Mouse (Mus musculus) frontal cortex, adult (tissue): ENCODE data around the gene Zfp36l2.
"Not testable (repeated sequence)": the region's sequence is repeated elsewhere in the genome, so short reads cannot be mapped to it uniquely, and the experiment has no call there.

ENCODE experiments used
- ATAC-seq: cut with Nextera tagmentation; 2 replicates; pipeline ENCODE4 v1.9.2; 2017; ENCODE audit warnings: mild to moderate bottlenecking, moderate library complexity, mixed read lengths; ENCODE audit not compliant: low TSS enrichment

The Zfp36l2 gene

DNA sequence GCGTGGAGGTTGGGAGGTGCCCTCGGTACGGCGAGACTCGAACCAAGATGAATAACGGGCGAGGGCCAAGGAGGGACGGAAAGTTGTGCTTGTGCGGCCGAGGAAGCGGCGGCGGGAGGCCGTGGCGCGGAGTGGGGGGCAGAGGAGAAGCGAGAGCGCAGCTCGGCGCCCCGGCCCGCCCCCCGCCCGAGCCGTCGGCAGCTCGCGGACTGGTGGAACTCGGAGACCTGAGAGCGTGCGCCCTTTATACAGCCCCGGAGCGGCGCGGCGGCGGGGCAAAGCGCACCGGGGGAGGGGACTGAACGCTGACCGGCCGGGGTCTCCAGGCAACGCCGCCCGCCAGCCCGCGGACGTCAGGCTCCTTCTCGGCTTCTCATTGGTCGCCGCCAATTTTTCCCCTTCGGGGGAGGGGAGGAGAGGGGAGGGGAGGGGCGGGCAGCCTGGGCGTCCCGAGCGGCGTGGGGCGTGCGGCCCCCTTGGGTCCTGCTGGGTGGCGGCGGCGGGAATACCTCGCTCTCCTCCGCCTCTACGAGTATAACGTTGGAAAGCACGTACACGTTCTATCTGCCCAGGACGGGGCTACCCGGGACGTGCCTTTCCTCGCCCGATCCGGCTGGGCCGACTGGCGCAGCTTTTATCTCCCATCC is at the start of gene Zfp36l2:
Gene Zfp36l2, minus strand, starts transcription at position 221 of the 647 bp plus-strand sequence.
- ATAC-seq: peak; percentile 31

DNA sequence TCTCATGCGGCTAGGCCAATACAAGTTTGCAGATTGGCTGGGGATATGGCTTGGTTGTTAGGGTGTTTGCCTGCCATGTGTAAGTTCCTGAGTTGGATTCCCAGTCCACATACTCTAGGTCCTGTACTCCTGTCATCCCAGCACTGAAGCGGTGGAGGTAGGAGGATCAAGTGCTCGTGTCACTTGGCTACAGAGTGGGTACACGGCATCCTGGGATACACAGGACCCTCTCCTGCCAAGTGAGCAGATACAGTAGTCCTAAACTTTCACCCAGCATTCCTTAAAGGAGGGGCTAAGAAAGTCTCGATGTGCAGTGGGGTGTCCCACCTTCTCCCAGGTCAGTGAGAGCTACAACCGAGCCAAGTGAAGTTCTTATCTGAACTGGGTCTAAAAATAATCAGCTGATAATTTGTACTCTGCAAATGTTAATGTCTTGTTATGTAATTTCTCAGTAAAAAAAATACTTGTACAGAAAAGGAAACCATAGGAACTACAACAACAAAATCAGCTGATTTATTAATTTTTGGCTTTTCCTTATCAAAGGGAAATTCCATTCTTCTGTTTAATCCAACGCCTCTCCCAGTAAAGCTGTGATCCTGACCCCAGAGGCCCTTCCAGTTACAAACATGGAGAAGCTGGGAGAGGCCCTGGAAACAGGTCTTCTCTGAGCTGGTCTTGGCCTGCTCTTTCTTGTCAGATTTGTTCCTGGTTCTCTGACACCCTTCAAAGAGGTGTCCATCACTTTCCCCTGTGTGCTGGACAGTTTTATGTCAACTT is 49.2 kb upstream of the Zfp36l2 start:
- ATAC-seq: no peak

DNA sequence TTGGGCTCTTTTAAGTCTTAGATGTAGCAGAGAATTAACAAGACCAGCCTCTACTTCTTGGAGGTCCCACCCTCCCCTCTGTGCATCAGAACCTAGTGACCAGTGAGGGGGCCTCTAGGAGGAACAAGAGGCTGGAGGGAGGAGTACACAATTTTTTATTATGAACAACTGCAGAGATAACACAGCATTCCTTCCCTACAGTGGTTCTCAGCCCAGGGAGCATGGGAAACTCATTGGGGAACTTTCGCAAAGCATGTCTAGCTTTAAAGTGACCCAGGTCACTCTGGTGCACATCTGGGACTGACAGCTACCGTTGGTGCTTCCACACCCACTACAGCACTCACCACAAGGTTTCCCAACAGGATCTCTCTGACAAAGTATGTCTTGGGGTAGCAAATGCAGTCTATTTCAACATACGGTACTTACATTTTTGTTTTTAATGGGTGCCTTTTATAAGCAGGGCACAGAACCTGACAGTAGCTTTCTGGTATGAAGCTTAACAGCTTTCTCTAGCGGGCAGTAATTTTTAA is 47.7 kb upstream of the Zfp36l2 start:
- no peak for ATAC-seq

DNA sequence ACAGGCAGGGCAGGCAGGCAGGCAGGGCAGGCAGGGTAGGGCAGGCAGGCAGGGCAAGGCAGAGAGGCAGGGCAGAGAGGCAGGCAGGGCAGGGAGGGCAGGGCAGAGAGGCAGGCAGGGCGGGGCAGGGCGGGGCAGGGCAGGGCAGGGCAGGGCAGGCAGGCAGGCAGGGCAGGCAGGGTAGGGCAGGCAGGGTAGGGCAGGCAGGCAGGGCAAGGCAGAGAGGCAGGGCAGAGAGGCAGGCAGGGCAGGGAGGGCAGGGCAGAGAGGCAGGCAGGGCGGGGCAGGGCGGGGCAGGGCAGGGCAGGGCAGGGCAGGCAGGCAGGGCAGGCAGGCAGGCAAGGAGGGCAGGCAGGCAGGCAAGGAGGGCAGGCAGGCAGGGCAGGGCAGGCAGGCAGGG is 47.0 kb upstream of the Zfp36l2 start:
- not testable (repeated sequence) for ATAC-seq

DNA sequence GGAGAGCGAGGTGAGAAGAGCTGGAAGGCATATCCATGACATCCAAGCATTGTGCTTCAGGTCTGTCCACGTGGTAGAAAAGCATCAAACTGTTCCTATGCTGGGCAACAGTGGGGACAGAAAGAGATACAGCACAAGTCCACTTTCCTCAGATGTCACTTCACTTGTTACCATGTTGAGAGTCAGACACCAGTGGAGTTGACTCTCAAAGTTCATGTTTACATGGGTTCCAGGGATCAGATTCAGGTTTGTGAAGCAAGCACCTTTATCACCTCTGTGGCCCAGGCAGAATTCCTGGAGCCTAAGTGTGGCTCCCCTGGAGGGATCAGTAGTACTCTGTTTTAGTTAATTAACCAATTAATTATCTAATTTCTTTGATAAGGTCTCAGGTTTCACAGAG is 46.0 kb upstream of the Zfp36l2 start:
- ATAC-seq: no peak

DNA sequence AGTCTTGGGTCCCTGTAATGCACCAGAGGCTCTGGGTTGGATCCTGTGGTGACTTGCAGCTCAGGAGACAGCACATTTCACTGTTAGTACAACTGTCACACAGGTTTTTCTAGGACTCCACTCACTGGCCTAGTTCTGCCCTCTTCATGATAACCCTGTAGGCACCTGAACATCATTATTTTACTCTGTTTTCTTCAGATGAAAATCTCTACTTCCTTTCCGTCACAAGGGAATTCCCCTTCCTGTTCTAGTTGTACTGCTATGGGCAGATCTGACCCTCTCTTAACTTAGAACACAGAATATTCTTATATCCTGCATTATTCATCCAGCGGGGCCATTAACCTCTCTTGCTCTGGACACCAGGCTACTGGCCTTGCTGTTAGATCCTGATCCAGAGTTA is 43.6 kb upstream of the Zfp36l2 start:
- no peak for ATAC-seq

DNA sequence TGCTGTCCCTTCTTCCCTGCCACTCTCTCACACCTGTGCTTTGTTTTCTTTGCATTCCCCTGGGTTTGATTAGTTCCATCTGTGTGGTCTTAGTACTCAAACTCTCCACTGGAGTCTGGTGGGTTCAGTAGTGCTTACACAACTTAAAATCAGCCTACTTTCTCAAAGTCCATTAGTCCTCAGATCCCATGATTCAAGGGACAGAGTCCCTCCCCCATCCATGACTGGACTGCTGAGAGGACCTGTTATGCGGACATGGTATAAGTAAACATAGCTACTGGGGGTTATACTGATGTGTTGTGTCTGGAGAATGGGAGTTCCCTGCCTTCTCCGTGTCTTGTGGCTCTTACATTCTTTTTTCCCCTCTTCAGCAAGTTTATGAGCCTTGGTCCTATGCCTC is 40.5 kb upstream of the Zfp36l2 start:
- no peak for ATAC-seq

DNA sequence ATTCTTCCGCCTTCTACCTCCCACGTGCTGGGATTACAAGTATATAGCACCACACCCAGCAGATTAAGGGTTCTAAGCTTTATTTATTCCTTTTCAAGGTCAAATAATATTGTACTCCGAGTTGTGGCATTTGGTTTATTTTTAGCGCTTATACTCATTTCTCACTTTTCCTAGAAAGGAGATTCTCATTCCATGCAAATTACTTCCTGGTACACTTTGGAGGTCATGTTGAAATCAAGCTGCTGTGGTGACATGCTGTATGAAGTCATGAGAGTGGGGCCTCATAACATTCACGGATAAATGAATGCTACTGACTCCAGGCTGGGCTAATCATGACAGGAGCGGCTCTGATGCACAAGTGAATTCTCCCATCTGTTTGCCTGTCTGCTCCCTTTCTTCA is 38.9 kb upstream of the Zfp36l2 start:
- no peak for ATAC-seq

DNA sequence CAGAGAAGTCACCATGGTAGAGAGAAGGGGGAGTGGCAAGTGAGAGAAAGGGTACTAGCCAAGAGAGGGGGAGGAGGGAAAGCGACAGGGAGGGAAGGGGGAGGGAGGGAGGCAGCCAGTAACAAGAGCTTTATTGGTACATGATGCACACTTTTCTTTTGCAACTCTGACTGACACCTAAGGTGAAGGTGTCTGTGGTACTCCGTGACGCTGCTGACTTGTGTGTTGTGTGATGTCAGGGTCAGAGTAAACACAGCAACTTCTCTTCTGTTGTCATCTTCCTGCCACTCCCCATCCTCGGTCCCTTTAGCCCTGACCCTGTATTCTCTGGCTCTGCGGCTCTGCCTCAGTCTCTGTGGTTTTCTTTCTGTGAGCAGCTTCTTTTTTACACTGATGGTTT is 38.5 kb upstream of the Zfp36l2 start:
- no peak for ATAC-seq

DNA sequence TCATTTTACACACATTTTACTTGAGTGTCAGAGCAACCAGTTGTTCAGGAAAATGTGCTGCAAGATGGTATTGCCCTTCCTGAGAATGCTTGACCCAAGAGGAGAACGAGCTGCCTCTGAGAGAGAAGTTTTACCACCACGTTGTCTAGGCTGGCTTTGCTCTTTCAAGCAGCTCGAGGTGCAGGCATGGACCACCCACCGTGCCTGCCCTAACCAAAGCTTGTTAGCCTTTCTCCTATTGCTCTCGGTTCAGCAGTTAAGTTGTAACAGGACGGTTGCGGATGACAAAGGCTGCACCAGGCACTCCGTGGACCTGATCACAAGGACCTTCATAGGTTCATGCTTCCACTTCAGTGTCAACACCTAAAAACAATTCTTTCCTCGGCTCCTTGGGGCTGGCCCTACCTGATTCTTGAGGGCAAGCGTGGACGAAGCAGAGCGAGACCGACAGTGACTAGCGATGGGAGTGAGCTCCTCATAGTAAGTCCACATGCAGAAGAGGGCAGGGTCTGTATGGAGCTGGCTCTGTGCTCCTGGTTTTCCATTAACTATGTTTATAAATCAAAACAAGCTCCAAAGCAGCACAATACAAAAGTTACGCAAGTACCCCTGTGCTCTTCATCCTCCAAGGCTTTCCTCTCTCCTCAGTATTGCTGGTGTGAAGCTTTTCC is 36.6 kb upstream of the Zfp36l2 start:
- no peak for ATAC-seq

DNA sequence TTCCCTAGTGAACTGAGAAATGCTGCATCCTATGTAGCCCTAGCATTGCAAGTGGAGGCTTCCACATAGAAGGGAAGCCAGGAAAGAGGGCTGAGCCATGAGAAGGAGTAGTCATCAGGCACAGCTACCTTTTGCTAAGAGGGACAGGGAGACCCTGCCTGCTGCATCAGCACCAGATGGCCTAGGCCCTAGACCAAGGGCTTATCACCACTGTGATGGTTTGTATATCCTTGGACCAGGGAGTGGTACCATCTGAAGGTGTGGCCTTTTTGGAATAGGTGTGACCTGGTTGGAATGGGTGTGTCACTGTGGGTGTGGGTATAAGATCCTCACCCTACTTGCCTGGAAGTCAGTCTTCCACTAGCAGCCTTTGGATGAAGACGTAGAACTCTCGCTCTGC is 31.1 kb upstream of the Zfp36l2 start:
- not testable (repeated sequence) for ATAC-seq

DNA sequence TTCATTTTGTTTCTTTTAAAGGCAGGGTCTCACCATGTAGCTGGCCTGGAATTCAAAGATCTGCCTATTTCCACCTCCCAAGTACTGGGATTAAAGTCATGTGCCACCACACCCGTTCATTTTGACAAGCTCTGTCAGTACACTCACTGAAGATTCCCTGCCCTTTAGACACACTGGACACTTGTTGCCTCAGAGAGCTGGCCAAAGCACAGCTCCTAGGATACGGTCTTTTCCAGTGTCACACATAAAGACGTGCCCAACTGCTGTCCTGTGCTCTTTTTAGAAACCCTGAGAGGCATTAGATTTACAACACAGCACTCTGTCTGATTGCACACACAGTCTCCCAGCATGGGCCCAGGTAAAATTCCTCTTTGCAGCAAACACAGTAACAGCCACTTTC is 29.9 kb upstream of the Zfp36l2 start:
- no peak for ATAC-seq

DNA sequence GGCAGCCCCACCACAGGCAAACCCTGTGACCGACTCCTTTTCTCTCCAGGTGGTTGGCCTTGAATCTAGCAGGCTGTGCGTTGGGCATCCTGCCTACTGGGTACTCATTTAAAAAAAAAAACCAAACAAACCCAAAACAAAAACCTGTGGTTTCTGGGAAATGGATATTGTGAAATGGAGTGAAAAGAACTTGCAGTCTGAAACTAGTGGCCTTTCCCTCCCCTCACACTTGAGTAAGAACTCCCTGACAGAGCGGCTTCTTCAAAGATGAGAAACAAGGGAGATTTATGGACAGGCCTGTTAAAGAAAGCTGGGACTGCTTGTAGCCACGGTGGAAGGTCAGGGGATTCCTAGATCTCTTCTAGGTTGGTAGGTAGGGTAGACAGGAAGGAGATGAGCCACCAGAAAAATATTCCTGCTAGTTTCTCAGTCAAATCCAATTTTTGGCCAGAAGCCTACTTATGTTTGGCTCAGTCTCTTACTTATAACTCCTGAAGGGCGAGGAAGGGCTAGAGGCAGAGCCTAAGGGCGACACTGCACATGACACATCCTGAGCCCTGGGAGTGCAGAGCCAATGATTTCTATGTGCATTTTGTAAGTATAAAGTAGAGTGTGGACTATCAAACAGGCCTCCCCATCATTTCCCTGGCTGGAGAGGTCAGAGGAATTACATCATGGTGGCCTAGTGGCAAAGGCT is 27.7 kb upstream of the Zfp36l2 start:
- no peak for ATAC-seq

DNA sequence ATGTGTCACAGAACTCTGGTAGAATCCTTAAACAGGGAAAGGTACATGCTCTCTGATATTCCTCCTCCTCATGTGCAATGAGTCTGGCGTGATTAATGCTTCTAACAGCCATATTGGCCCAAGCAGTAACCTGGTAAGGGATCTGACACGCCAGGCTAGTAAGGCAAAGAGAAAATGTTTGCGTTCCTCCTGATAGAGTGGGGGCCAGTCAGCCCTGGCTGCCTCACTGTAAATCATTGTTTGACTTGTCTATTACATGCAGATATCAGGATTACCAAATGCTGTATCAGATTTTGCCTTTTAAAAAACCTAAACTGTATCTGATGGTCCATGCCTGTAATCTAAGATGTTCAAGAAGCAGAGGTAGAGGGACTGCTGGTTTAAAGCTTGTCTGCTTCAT is 25.7 kb upstream of the Zfp36l2 start:
- no peak for ATAC-seq

DNA sequence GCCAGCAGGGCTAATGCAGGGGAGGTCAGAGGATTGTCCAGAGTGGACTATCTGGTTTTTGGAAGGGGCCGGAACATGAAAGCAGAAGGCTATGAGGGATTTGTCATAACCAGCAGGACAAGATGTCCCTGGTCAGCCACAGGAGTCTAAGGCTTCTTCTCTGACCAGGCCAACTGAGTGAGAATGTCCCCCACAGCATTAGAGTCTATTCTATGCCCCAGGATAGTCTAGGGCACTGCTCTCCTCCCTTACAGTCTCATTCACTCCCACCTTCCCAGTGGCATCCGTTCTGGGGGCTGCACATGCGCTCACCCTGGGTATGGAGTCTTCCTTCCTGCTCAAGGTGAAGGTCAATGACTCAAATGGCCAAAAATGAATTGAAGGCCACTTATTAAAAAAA is 19.9 kb upstream of the Zfp36l2 start:
- no peak for ATAC-seq

DNA sequence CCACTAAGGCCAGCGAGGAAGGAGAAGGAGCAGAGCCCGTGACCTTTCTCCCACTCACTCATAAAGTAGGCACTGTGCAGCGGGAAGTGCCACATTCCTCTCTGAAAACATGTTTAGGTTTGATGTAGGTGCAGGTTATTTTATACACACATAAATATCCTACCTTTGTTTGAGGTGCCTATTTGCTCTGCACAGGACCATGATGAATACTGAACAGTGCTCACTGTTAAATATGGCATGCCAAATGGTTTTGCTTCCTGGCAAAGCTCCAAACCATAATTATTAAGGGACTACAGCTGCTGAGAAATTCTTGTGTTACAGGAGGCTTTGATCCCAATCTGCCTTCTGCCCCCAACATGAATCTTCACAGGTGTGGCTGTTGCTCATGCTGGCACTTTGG is 18.5 kb upstream of the Zfp36l2 start:
- no peak for ATAC-seq

DNA sequence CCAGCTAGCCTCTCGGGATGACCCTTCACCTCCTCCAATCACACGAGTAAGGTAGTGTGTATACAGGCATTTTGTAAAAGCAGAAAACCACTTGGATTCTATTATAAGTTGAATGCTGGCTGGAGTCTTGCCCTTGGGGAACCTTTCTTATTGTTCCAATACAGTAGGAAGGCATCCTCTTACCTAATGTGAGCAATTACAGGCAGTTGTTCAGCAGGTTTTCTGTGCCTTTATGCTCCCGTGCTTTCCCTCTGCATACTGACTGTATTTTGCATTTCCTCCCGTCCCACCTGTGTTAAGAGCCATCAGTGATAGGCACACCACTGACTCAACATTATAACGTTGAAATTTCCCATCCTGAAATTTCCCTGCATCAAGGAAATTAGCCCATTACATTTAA is 17.2 kb upstream of the Zfp36l2 start:
- no peak for ATAC-seq

DNA sequence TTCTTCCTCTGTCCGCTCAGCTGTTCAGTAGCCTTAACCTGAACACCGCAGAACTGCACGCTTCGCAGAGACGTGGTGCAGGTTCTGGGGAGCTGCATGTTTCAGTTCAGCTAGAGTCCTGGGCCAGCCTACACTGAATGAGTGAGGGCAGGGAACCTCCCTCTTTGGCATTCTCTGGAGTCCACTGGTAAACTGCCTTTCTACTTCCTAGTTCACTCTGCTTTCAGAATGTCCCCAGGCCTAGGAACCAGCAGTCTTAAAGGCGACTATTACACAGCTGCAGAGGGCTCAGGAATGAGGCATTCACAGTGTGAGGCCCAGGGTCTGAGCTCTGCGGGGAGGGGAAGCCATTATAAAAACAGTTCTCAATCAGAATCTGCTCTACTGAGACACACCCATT is 15.6 kb upstream of the Zfp36l2 start:
- ATAC-seq: no peak

DNA sequence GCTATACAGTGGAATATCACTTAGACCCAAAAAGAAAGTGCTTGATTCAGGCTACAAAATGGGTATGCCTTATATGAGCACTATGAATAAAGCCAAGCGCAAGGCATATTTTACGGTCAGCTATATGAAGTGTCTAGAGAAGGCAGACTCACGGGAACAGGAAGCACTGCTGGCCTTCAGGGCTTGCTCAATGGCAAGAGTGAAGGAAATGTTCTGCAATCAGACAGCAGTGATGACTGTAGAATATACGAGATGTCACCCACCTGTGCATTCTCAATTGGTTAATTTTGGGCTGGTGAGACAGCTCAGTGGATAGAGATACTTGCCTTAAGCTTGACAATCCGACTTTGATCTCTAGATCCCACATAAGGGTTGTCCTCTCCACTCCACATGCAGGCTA is 13.4 kb upstream of the Zfp36l2 start:
- no peak for ATAC-seq

DNA sequence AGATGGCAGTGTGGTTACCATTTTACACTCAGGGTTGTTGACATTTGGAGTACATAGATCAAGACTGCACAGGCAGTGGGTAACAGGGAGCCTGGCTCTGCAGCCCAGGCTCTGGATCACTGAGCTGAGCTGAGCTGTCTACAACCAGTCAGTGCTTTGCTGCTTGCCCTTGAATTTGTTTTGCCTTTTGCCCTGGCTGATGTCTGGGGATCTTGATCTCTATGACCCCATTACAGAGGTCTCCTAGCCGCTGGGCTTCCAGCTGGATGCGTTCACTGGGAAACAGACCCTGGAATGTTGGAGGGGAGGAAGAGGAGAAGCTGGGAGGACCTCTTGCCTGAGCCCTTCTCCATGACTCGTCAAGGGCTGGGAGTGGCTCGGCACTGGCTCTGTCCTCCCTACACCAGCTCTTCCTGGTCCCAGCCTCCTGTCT is 10.2 kb upstream of the Zfp36l2 start:
- no peak for ATAC-seq

DNA sequence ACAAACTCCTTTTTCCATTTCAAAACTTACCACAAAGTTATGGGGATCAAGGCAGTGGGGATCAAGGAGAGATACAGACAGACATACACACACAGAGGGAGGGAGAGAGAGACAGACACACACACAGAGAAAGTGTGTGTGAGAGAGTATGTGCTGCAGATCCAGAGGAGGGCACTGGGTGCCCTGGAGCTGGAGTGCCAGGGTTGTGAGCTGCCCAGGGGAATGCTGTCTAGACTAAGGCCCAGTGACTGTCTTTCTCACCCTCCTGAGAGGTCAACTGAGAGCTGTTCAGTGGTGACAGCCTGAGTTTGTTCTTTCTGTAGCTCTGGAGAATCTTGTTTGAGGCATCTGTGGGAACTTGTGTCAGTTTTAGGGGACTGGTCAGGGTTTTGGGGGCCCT is 8.6 kb upstream of the Zfp36l2 start:
- ATAC-seq: no peak

DNA sequence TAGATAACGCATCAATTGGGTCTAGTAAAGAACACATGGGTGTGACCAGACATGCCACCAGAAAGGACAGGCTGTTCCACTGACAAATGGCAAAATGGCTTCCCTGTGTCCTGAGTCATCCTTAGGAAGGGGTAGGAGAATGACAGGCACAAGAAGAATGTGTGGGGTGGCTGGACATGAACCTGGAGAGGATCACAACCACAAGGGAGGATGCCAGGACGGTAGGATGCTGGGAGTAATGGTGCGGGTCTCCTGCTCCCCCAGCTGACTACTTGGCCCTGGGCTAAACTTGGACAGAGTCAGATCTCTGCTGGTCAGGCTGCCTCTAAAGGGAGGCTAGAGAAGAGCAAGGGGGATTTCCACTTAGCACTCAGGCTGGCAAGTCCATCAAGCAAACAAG is 8.1 kb upstream of the Zfp36l2 start:
- ATAC-seq: no peak
